8 mouse cellular contexts compared by ENCODE assay signal in genomic region chr9:57520375-57521055, GRCm38 (mm10). TPM values are rescaled to one million over a fixed set of nuclear protein-coding genes. Genes with fewer than 3 reads are reported as not detected.
DNase-seq lines count a peak whose midpoint lies in the region; ATAC-seq and TF ChIP-seq lines count a peak whose summit lies in the region.

No protein-coding gene starts in this region.

- H3K9me3 ChIP-seq in intestine, embryonic 15.5 days, result no peaks in the 10 kb centered on the region

- intact Hi-C loops in left cerebral cortex, postnatal 4 days (cut with DNase I), result no loop called here

- H3K27ac ChIP-seq in liver, adult 2 months (replicated peaks; ENCODE audit: insufficient read depth, low read depth, low read length), result peak overlapping the region; percentile 82
- peak overlapping the region; percentile 93 for H3K27ac ChIP-seq in brown adipose tissue, adult 24 weeks (replicated peaks; ENCODE audit: low read depth, low read length)
- peak overlapping the region; percentile 72 for H3K27ac ChIP-seq in intestine, embryonic 15.5 days

- H3ac ChIP-seq in myocyte (ENCODE audit: control insufficient read depth, insufficient read length), result peak overlapping the region; percentile 98

- peak overlapping the region; percentile 72 for H3K9ac ChIP-seq in liver, adult 2 months (ENCODE audit: low read depth, low read length)
- peak overlapping the region; percentile 44 for H3K9ac ChIP-seq in intestine, embryonic 15.5 days

- WGBS in liver, adult 2 months, result 19% methylated on average over 16 of the region's 16 CpGs
- WGBS in intestine, embryonic 15.5 days, result 22% methylated on average over 16 of the region's 16 CpGs

- peaks cover 26% of the 10 kb centered on the region for H3K79me2 ChIP-seq in liver, adult 2 months (ENCODE audit: control insufficient read depth, insufficient read depth, low read length)
- peaks cover 40% of the 10 kb centered on the region for H3K79me2 ChIP-seq in myocyte (ENCODE audit: control insufficient read depth, insufficient read depth)

- peak overlapping the region; percentile 70 for H3K4me2 ChIP-seq in intestine, embryonic 15.5 days (replicated peaks)
- peak overlapping the region; percentile 68 for H3K4me2 ChIP-seq in myocyte (ENCODE audit: low read depth)

- H3K4me1 ChIP-seq in liver, adult 2 months (ENCODE audit: control insufficient read depth, insufficient read depth, low read length), result peaks cover 23% of the 10 kb centered on the region
- H3K4me1 ChIP-seq in brown adipose tissue, adult 24 weeks (ENCODE audit: control insufficient read depth, insufficient read depth, insufficient read length, low read length), result peaks cover 4% of the 10 kb centered on the region; the same call in 1 of the 2 replicates
- H3K4me1 ChIP-seq in intestine, embryonic 15.5 days (replicated peaks), result peaks cover 3% of the 10 kb centered on the region; the same call in 1 of the 2 replicates

- ATAC-seq in intestine, embryonic 15.5 days, result peak; percentile 60

- H3K27me3 ChIP-seq in liver, adult 2 months (ENCODE audit: control insufficient read depth, insufficient read depth, low read length), result no peaks in the 10 kb centered on the region
- no peaks in the 10 kb centered on the region for H3K27me3 ChIP-seq in intestine, embryonic 15.5 days (replicated peaks)
- no peaks in the 10 kb centered on the region for H3K27me3 ChIP-seq in myocyte (ENCODE audit: control insufficient read depth, insufficient read depth, insufficient read length)

- DNase-seq in liver, adult 2 months (ENCODE audit: extremely low read depth, low read depth, low spot score), result peak; percentile 54
- DNase-seq in liver, result no peak
- no peak for DNase-seq in left cerebral cortex, postnatal 4 days
- no peak for DNase-seq in spleen, postnatal 10 days (ENCODE audit: low spot score in 2 of 2)
- no peak for DNase-seq in right cerebral cortex, postnatal 10 days (ENCODE audit: low spot score in 2 of 2)

- TF ChIP-seq CTCF in liver, adult 2 months (IDR thresholded peaks at IDR 0.05; ENCODE audit: low read depth, low read length), result no peak

- TF ChIP-seq POLR2A in liver, adult 2 months (IDR thresholded peaks at IDR 0.05; ENCODE audit: extremely low read depth, insufficient read depth, low read length), result no peak
- TF ChIP-seq POLR2A in myocyte (IDR thresholded peaks at IDR 0.05; ENCODE audit: insufficient read length, low read depth), result no peak

- peak overlapping the region; percentile 77 for H3K4me3 ChIP-seq in liver, adult 2 months (ENCODE audit: insufficient read depth, low read depth, low read length)
- peak overlapping the region; percentile 69 for H3K4me3 ChIP-seq in brown adipose tissue, adult 24 weeks (ENCODE audit: insufficient read depth, low read depth, low read length)
- peak overlapping the region; percentile 89 for H3K4me3 ChIP-seq in intestine, embryonic 15.5 days (replicated peaks)
- H3K4me3 ChIP-seq in myocyte, result peak overlapping the region; percentile 79

- no peaks in the 10 kb centered on the region for H3K36me3 ChIP-seq in liver, adult 2 months (ENCODE audit: control insufficient read depth, insufficient read depth, low read length)
- no peaks in the 10 kb centered on the region for H3K36me3 ChIP-seq in intestine, embryonic 15.5 days
- no peaks in the 10 kb centered on the region for H3K36me3 ChIP-seq in myocyte (ENCODE audit: control insufficient read depth, insufficient read depth)

TF ChIP-seq in myocyte, 11 proteins besides CTCF, POLR2A, EP300 and RAD21:
- TF ChIP-seq MYOD1 (IDR thresholded peaks at IDR 0.05; ENCODE audit: control insufficient read depth in 1 of 3, insufficient read length in 2 of 3, low read depth in 2 of 3) (no peak), USF1 (IDR thresholded peaks at IDR 0.05; ENCODE audit: low read depth) (peak; percentile 59), MAX (IDR thresholded peaks at IDR 0.05; ENCODE audit: low read depth) (no peak), CEBPB (IDR thresholded peaks at IDR 0.05; ENCODE audit: insufficient read depth, poor library complexity, severe bottlenecking) (0 out of 2 replicates have a peak, but pooled peaks have one; percentile 8), TCF3 (IDR thresholded peaks at IDR 0.05; ENCODE audit: insufficient read length, low read depth) (no peak)

RNA-seq across cellular contexts. Expression of gene Cox5a, which starts 0.6 kb away (rescaled TPM):
- 299 and 328 TPM in 2 replicates for total RNA-seq in liver, adult 2 months (2014; rRNA removed)
- 507 and 522 TPM in 2 replicates for polyA plus RNA-seq in liver, adult 2 months (2012; rRNA removed)
- 2,595 and 2,603 TPM in 2 replicates for polyA plus RNA-seq in brown adipose tissue, adult 24 weeks (2012; ENCODE audit: insufficient read depth, insufficient read length, missing spikeins)
- polyA plus RNA-seq in intestine, embryonic 15.5 days (2015; fragmentation: Nextera tagmentation; extraction: Ambion mirVana), result 844 and 895 TPM in 2 replicates
- 780 TPM for polyA plus RNA-seq in myocyte (2012; fragmentation: generic; extraction: Trizol)
- 100 to 1,000 TPM; 405 to 408 TPM for total RNA-seq in left cerebral cortex, postnatal 4 days (2021)

RNA-seq across cellular contexts. Expression of gene Rpp25, which starts 16.7 kb away (rescaled TPM):
- not detected in 2 replicates for total RNA-seq in liver, adult 2 months (2014; rRNA removed)
- polyA plus RNA-seq in liver, adult 2 months (2012; rRNA removed), result not detected in 2 replicates
- polyA plus RNA-seq in brown adipose tissue, adult 24 weeks (2012; ENCODE audit: insufficient read depth, insufficient read length, missing spikeins), result not detected in 2 replicates
- polyA plus RNA-seq in intestine, embryonic 15.5 days (2015; fragmentation: Nextera tagmentation; extraction: Ambion mirVana), result 7.0 and 8.1 TPM in 2 replicates
- polyA plus RNA-seq in myocyte (2012; fragmentation: generic; extraction: Trizol), result 0.11 TPM
- total RNA-seq in left cerebral cortex, postnatal 4 days (2021), result 10 to 100 TPM; 19.3 to 22.2 TPM

RNA-seq across cellular contexts. Expression of gene Fam219b, which starts 16.8 kb away (rescaled TPM):
- 4.4 and 5.4 TPM in 2 replicates for total RNA-seq in liver, adult 2 months (2014; rRNA removed)
- polyA plus RNA-seq in liver, adult 2 months (2012; rRNA removed), result 6.5 and 6.7 TPM in 2 replicates
- polyA plus RNA-seq in brown adipose tissue, adult 24 weeks (2012; ENCODE audit: insufficient read depth, insufficient read length, missing spikeins), result 6.2 and 7.2 TPM in 2 replicates
- polyA plus RNA-seq in intestine, embryonic 15.5 days (2015; fragmentation: Nextera tagmentation; extraction: Ambion mirVana), result 17.2 and 18.2 TPM in 2 replicates
- 14.4 TPM for polyA plus RNA-seq in myocyte (2012; fragmentation: generic; extraction: Trizol)
- 10 to 100 TPM; 25.2 to 26.0 TPM for total RNA-seq in left cerebral cortex, postnatal 4 days (2021)

RNA-seq across cellular contexts. Expression of gene Mpi, which starts 32.0 kb away (rescaled TPM):
- total RNA-seq in liver, adult 2 months (2014; rRNA removed), result 8.9 and 9.4 TPM in 2 replicates
- polyA plus RNA-seq in liver, adult 2 months (2012; rRNA removed), result 12.2 and 14.5 TPM in 2 replicates
- polyA plus RNA-seq in brown adipose tissue, adult 24 weeks (2012; ENCODE audit: insufficient read depth, insufficient read length, missing spikeins), result 15.3 and 17.6 TPM in 2 replicates
- polyA plus RNA-seq in intestine, embryonic 15.5 days (2015; fragmentation: Nextera tagmentation; extraction: Ambion mirVana), result 50.2 and 55.8 TPM in 2 replicates
- polyA plus RNA-seq in myocyte (2012; fragmentation: generic; extraction: Trizol), result 89.6 TPM
- total RNA-seq in left cerebral cortex, postnatal 4 days (2021), result 10 to 100 TPM; 60.3 to 62.1 TPM

RNA-seq across cellular contexts. Expression of gene Scamp2, which starts 40.2 kb away (rescaled TPM):
- 10.5 and 10.7 TPM in 2 replicates for total RNA-seq in liver, adult 2 months (2014; rRNA removed)
- polyA plus RNA-seq in liver, adult 2 months (2012; rRNA removed), result 28.4 and 32.6 TPM in 2 replicates
- 17.1 and 17.8 TPM in 2 replicates for polyA plus RNA-seq in brown adipose tissue, adult 24 weeks (2012; ENCODE audit: insufficient read depth, insufficient read length, missing spikeins)
- 83.9 and 84.5 TPM in 2 replicates for polyA plus RNA-seq in intestine, embryonic 15.5 days (2015; fragmentation: Nextera tagmentation; extraction: Ambion mirVana)
- polyA plus RNA-seq in myocyte (2012; fragmentation: generic; extraction: Trizol), result 38.3 TPM
- total RNA-seq in left cerebral cortex, postnatal 4 days (2021), result 10 to 100 TPM; 29.7 to 31.0 TPM
